Mouse (Mus musculus) MEL (cell line): ENCODE data around the gene Gsn. TPM values are rescaled to one million over a fixed set of nuclear protein-coding genes. Genes with fewer than 3 reads are reported as not detected.

Experiments
- DNase-seq: peaks from one replicate; pipeline ENCODE4 v3.0.0; 2011; ENCODE audit warnings: low read depth, low spot score
- H3K27ac ChIP-seq: 2 replicates; pipeline ENCODE4 v1.5.1; 2012; ENCODE audit warnings: low read depth, mild to moderate bottlenecking, control low read depth, low read length, moderate library complexity; ENCODE audit not compliant: control insufficient read depth
- H3K27me3 ChIP-seq, 2 experiments: fragments of 150-350 bp in 1 of 2; sonication (generic) in 1 of 2; 2 replicates each; pipeline ENCODE4 v1.6.1; 2012; ENCODE audit warnings: low read length in 2 of 2, mild to moderate bottlenecking in 2 of 2, improper control_type of control experiment in 1 of 2, moderate library complexity in 1 of 2; ENCODE audit not compliant: insufficient read depth in 2 of 2, control insufficient read depth in 1 of 2
- H3K36me3 ChIP-seq, 2 experiments: 2 replicates each; pipeline ENCODE4 v1.6.1; 2012 to 2014; ENCODE audit warnings: low read length in 2 of 2, improper control_type of control experiment in 1 of 2, inconsistent platforms in 1 of 2, mild to moderate bottlenecking in 1 of 2; ENCODE audit not compliant: insufficient read depth in 2 of 2, control insufficient read depth in 1 of 2
- H3K4me1 ChIP-seq, 2 experiments: fragments of 150-350 bp in 1 of 2; sonication (generic) in 1 of 2; 2 replicates each; pipeline ENCODE4 v1.6.1; 2012; ENCODE audit warnings: low read length in 2 of 2, improper control_type of control experiment in 1 of 2, mild to moderate bottlenecking in 1 of 2; ENCODE audit not compliant: insufficient read depth in 2 of 2, control insufficient read depth in 1 of 2
- H3K4me3 ChIP-seq, 2 experiments: fragments of 150-350 bp in 1 of 2; sonication (generic) in 1 of 2; 2 replicates each; pipeline ENCODE4 v1.5.1; 2012; ENCODE audit warnings: low read depth in 2 of 2, low read length in 2 of 2, mild to moderate bottlenecking in 2 of 2, moderate library complexity in 2 of 2, control low read depth in 1 of 2, improper control_type of control experiment in 1 of 2; ENCODE audit not compliant: control insufficient read depth in 1 of 2, insufficient read depth in 1 of 2
- H3K79me2 ChIP-seq: 2 replicates; pipeline ENCODE4 v1.6.1; 2012; ENCODE audit warnings: mild to moderate bottlenecking, low read length, moderate library complexity; ENCODE audit not compliant: control insufficient read depth, poor library complexity, insufficient read depth
- H3K9ac ChIP-seq: 2 replicates; pipeline ENCODE4 v1.6.1; 2012; ENCODE audit warnings: low read depth, mild to moderate bottlenecking, control low read depth, low read length, moderate library complexity; ENCODE audit not compliant: control insufficient read depth, poor library complexity, severe bottlenecking
- H3K9me3 ChIP-seq: fragments of 150-350 bp; sonication (generic); replicated peaks from 2 replicates; pipeline ENCODE4 v1.6.1; 2012; ENCODE audit warnings: mild to moderate bottlenecking, low read length, improper control_type of control experiment, moderate library complexity; ENCODE audit not compliant: insufficient read depth
- CHD1 ChIP-seq: IDR thresholded peaks from 2 replicates; pipeline ENCODE4 v1.6.1; 2012; ENCODE audit warnings: low read depth, mild to moderate bottlenecking, inconsistent platforms, low read length, improper control_type of control experiment
- EP300 ChIP-seq, 2 experiments: IDR thresholded peaks; 2 replicates each; pipeline ENCODE4 v1.6.1; 2011; ENCODE audit warnings: improper control_type of control experiment in 2 of 2, low read length in 2 of 2, low read depth in 1 of 2, mild to moderate bottlenecking in 1 of 2
- GATA1 ChIP-seq: IDR thresholded peaks from 2 replicates; pipeline ENCODE4 v1.6.1; 2011; ENCODE audit warnings: low read depth, low read length, improper control_type of control experiment
- KAT2A ChIP-seq: conservative IDR thresholded peaks from 2 replicates; pipeline ENCODE4 v1.6.1; 2012; ENCODE audit warnings: low read depth, low read length, improper control_type of control experiment, inconsistent platforms
- MAX ChIP-seq: IDR thresholded peaks from 2 replicates; pipeline ENCODE4 v1.6.1; 2011; ENCODE audit warnings: low read length, improper control_type of control experiment
- MAZ ChIP-seq: IDR thresholded peaks from 2 replicates; pipeline ENCODE4 v1.6.1; 2012; ENCODE audit warnings: low read depth, mild to moderate bottlenecking, inconsistent platforms, low read length, improper control_type of control experiment
- MEF2A ChIP-seq: IDR thresholded peaks from 2 replicates; pipeline ENCODE4 v1.6.1; 2014; ENCODE audit warnings: low read depth, mild to moderate bottlenecking, inconsistent platforms, low read length, improper control_type of control experiment; ENCODE audit not compliant: poor library complexity, insufficient replicate concordance, severe bottlenecking; ENCODE audit errors: extremely low read depth
- MYC ChIP-seq: IDR thresholded peaks from 2 replicates; pipeline ENCODE4 v1.6.1; 2011; ENCODE audit warnings: low read depth, mild to moderate bottlenecking, low read length, improper control_type of control experiment, moderate library complexity
- NELFE ChIP-seq: IDR thresholded peaks from 2 replicates; pipeline ENCODE4 v1.6.1; 2011; ENCODE audit warnings: low read depth, low read length, improper control_type of control experiment
- POLR2AphosphoS5 ChIP-seq: IDR thresholded peaks from 2 replicates; pipeline ENCODE4 v1.6.1; 2012; ENCODE audit warnings: low read depth, borderline replicate concordance, mild to moderate bottlenecking, inconsistent platforms, low read length, moderate library complexity, mixed read lengths
- SIN3A ChIP-seq: IDR thresholded peaks from 2 replicates; pipeline ENCODE4 v1.6.1; 2012; ENCODE audit warnings: low read length, improper control_type of control experiment, inconsistent platforms
- TBP ChIP-seq: IDR thresholded peaks from 2 replicates; pipeline ENCODE4 v1.8.0; 2011; ENCODE audit warnings: low read depth, low read length, improper control_type of control experiment
- TCF12 ChIP-seq: IDR thresholded peaks from 2 replicates; pipeline ENCODE4 v1.6.1; 2014; ENCODE audit warnings: low read depth, mild to moderate bottlenecking, inconsistent platforms, low read length, improper control_type of control experiment, moderate library complexity
- UBTF ChIP-seq: IDR thresholded peaks from 2 replicates; pipeline ENCODE4 v1.6.1; 2012; ENCODE audit warnings: low read depth, mild to moderate bottlenecking, inconsistent platforms, low read length, improper control_type of control experiment, moderate library complexity, borderline replicate concordance; ENCODE audit not compliant: insufficient read depth
- USF1 ChIP-seq: IDR thresholded peaks from 2 replicates; pipeline ENCODE4 v1.6.1; 2014; ENCODE audit warnings: low read depth, mild to moderate bottlenecking, inconsistent platforms, low read length, improper control_type of control experiment, moderate library complexity
- USF2 ChIP-seq, 2 experiments: IDR thresholded peaks; 2 replicates each; pipeline ENCODE4 v1.6.1; 2011 to 2012; ENCODE audit warnings: improper control_type of control experiment in 2 of 2, low read length in 2 of 2, borderline replicate concordance in 1 of 2, inconsistent platforms in 1 of 2, low read depth in 1 of 2, mild to moderate bottlenecking in 1 of 2; ENCODE audit not compliant: insufficient read depth in 1 of 2
- ZKSCAN1 ChIP-seq: IDR thresholded peaks from 2 replicates; pipeline ENCODE4 v1.6.1; 2012; ENCODE audit warnings: low read depth, mild to moderate bottlenecking, inconsistent platforms, low read length, improper control_type of control experiment, moderate library complexity
- ZMIZ1 ChIP-seq: IDR thresholded peaks from 2 replicates; pipeline ENCODE4 v1.6.1; 2012; ENCODE audit warnings: low read depth, mild to moderate bottlenecking, inconsistent platforms, low read length, improper control_type of control experiment, moderate library complexity
- ZNF384 ChIP-seq: IDR thresholded peaks from 2 replicates; pipeline ENCODE4 v1.6.1; 2012; ENCODE audit warnings: low read depth, mild to moderate bottlenecking, inconsistent platforms, low read length, improper control_type of control experiment
- polyA plus RNA-seq, 2 experiments: library from polyadenylated mRNA; stranded (reverse) in 1 of 2; unstranded in 1 of 2; fragments of >175 nt in 1 of 2; fragments of >200 nt in 1 of 2; gene quantifications; 2 replicates each; pipeline versions ENCODE4 v1.2.1 to v1.2.4; 2012; ENCODE audit warnings: low replicate concordance in 2 of 2, low read depth in 1 of 2; ENCODE audit not compliant: insufficient read length in 2 of 2, insufficient read depth in 1 of 2, missing spikeins in 1 of 2
- total RNA-seq: library from RNA; depleted of rRNA; stranded (reverse); fragments of 300-350 nt; gene quantifications from 2 replicates; pipeline ENCODE4 v1.2.3, GENCODE M21; 2012

Gsn gene
- total and polyA plus RNA-seq, 3 experiments: 8.0 to 8.2 TPM; not detected in 1

- no peak for TF ChIP-seq KAT2A
- TF ChIP-seq ZNF384: no peak
- no peak for TF ChIP-seq MAZ
- no peak for TF ChIP-seq ZKSCAN1
- no peak for TF ChIP-seq TCF12
- TF ChIP-seq ZMIZ1: no peak
- no peak for TF ChIP-seq NELFE
- TF ChIP-seq MYC: no peak
- no peak for TF ChIP-seq MEF2A
- no peak overlapping the region for H3K9ac ChIP-seq
- no peak overlapping the region for H3K27ac ChIP-seq
- no peak for DNase-seq
- H3K79me2 ChIP-seq: no peaks in the 10 kb centered on the region
- peaks cover 0 to 8% of the 10 kb centered on the region in 2 experiments; a peak in 3 of 4 replicates for H3K4me1 ChIP-seq
- peaks cover 5% of the 10 kb centered on the region in 2 experiments for H3K36me3 ChIP-seq
- no peaks in the 10 kb centered on the region for H3K9me3 ChIP-seq
- H3K27me3 ChIP-seq: no peaks in the 10 kb centered on the region
- H3K4me3 ChIP-seq: no peak overlapping the region
These were observed 61.4 kb downstream of the Gsn start for GRCm38 (mm10) chr2:35317604-35318003.

DNA sequence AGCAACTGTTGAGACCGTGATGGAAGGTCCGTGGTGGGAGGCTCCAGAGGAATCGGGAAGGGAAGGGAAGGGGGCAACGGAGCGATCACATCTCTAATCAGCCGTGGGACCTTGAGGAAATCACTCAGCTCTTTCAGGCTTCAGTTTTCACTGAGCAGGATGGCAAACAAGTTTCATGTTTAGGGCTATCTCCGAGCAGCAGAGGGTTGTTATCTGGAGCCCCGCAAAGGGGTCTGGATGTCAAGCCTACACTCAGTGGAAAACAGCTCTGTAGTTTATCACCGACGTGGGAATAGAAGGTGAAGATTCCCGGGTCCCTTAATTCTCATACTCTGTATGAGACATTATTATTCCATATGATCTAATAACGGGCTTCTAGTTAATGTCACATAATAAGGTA is 62.2 kb downstream of the Gsn start:
- Histone ChIP-seq H3K9ac (no peak overlapping the region), H3K36me3 (peaks cover 5 to 9% of the 10 kb centered on the region in 2 experiments), H3K4me1 (peaks cover 0 to 12% of the 10 kb centered on the region in 2 experiments; a peak in 3 of 4 replicates), H3K9me3 (no peaks in the 10 kb centered on the region), H3K4me3 (no peak overlapping the region), H3K27ac (no peak overlapping the region), H3K27me3 (no peaks in the 10 kb centered on the region), H3K79me2 (no peaks in the 10 kb centered on the region)
- DNase-seq: no peak
- TF ChIP-seq USF1 (no peak), MAX (no peak), EP300 (IDR thresholded peaks at IDR 0.05; ENCODE audit: low read depth in 1 of 2, low read length in 2 of 2) (no peak), SIN3A (no peak), POLR2AphosphoS5 (no peak), MAZ (no peak), USF2 (IDR thresholded peaks at IDR 0.05; ENCODE audit: borderline replicate concordance in 1 of 2, insufficient read depth in 1 of 2, low read depth in 1 of 2, low read length in 2 of 2) (no peak), UBTF (no peak), GATA1 (no peak), TBP (no peak), CHD1 (no peak), KAT2A (no peak)
